Mouse (Mus musculus): ENCODE results near the gene Fkbp6.

Fkbp6 gene

DNA sequence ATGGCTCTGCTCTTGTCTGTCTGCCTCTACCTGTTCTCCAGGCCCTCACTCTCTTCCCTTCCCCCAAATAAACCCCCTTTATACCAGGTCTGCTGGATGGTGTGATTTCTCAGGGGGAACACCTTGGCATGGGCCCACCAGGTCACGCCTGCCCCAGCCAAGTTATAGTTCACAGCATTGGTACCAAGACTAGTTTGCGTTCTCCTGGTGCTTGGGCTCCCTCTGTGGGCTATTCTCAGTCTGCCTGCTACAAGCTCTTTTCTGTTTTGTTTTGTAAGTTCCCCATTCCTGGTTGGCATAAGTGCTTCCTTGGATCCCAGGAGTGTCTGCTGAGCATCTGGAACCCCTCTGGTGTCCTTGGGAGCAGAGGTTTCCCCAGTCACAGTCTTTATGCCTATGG lies 30.0 kb downstream of the Fkbp6 start:
- no peak for TF ChIP-seq GATA4 (IDR thresholded peaks at IDR 0.05; ENCODE audit: insufficient replicate concordance, low read length)

- no peak for TF ChIP-seq GATA4 (IDR thresholded peaks at IDR 0.05; ENCODE audit: insufficient replicate concordance, low read length)
Measured at GRCm38 (mm10) chr5:135316177-135316576, 33.7 kb downstream of the Fkbp6 start.

DNA sequence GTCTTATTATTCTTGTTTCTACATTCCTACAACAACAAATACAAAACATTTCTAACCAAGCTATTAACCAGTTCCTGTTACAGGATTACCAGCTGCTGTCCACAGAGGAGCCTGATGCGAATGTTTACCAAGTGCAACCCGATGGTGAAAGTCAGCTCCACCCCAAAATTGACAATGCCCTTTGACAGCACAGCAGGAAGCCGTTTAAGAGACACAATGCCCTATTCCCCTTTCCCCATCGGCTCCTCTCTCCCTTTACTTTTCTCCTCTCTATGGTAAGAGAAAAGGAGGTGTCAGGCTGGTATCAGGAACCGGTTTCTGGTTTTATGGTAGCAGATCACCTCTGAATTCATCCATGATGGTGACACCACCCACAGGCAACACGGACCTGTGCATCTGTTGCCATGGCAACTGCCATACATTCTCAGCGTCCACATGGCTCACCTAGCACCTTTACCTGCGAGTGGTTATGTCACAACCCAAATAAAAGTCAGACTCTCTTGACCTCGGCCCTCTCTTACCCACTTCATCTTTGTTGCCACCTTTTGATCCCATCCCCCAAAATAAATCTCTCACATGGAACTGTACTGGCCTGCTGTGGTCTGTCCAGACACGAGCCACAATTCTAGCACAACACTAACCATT lies 43.4 kb downstream of the Fkbp6 start:
- TF ChIP-seq GATA4 (IDR thresholded peaks at IDR 0.05; ENCODE audit: insufficient replicate concordance, low read length) = no peak

DNA sequence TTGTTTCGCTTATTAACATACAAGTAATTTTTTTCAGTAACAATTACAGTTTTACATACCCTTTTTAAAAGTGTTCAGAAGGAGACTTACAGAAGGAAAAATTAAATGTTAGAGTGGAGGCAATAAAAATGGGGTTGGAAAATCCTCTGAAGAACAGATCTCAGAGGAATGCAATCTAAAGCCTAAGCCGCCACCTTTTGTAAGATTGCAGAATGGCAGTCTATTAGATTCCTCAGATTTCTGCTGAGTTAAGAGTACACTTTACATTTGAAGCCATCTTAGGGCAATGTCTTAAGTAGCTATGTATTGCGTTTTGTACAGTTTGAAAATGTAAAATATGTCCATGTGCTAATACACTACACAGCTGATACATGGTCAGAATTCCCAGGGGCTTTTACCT lies 47.4 kb downstream of the Fkbp6 start:
- TF ChIP-seq GATA4 (IDR thresholded peaks at IDR 0.05; ENCODE audit: insufficient replicate concordance, low read length) = no peak

DNA sequence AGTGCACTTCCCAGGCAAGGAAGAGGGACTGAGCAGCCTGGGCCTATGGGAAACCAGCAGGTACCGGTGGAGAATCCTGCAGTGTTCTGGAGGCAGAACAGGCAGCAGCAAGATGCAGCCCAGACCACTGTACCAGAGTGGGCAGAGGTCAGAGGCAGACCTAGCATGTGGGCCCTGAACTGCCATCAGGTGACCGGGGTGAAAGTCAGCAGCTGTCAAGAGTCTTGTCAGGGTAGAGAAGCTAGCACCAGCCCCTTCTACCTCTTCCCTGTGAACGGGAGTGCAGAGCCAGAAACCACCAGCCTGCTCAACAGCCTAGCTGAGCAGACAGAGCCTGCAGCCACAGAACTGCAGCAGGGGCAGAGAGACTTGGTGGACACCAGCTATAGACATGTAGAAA lies 47.9 kb downstream of the Fkbp6 start:
- TF ChIP-seq GATA4 (IDR thresholded peaks at IDR 0.05; ENCODE audit: insufficient replicate concordance, low read length) = no peak

- no peak for TF ChIP-seq GATA4 (IDR thresholded peaks at IDR 0.05; ENCODE audit: insufficient replicate concordance, low read length)
Measured at GRCm38 (mm10) chr5:135292001-135292400, 57.8 kb downstream of the Fkbp6 start.

- TF ChIP-seq GATA4 (IDR thresholded peaks at IDR 0.05; ENCODE audit: insufficient replicate concordance, low read length) = no peak
Measured at GRCm38 (mm10) chr5:135291193-135291592, 58.7 kb downstream of the Fkbp6 start.

GRCm38 (mm10) chr5:135290703-135291102 lies 59.1 kb downstream of the Fkbp6 start:
- no peak for TF ChIP-seq GATA4 (IDR thresholded peaks at IDR 0.05; ENCODE audit: insufficient replicate concordance, low read length)

DNA sequence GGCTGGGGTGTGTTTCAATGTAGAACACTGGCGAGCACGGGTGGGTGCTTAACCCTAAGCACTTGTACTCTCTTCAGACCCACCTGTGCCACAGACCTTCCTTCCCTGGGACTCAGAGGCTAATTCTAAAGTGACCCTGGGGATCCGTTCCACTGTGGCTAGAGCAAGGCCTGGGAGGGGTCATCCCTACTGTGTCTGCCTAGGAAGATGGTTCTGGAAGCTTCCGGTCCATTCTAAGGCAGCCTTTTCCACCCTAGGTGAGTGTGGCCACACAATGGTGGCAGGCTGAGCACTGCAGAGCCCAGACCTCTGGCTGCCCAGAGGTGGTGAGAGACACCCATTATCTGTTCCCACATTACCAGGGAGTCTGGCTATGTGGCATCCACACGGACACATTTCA lies 62.9 kb downstream of the Fkbp6 start:
- no peak for TF ChIP-seq GATA4 (IDR thresholded peaks at IDR 0.05; ENCODE audit: insufficient replicate concordance, low read length)

- TF ChIP-seq GATA4 (IDR thresholded peaks at IDR 0.05; ENCODE audit: insufficient replicate concordance, low read length) = no peak
Measured at GRCm38 (mm10) chr5:135286185-135286584, 63.7 kb downstream of the Fkbp6 start.

DNA sequence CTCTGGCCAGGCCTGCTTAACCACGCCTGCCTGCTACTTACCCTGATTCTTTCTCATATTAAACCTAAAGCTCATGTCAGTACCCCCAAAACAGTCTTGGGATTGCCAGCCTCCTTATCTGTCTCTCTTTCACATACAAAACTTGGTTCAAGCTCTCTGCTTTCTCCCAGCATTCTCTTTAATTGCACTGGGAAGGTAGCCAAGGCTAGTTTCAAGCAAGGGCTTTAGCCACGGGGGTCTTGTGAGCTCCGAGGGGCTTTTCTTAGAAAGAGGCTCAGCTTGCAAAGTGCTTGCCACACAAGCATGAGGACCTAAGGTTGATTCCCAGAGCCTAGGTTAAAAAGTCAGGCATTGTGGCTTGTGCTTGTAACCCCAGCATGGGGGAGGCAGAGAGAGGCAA lies 64.6 kb downstream of the Fkbp6 start:
- TF ChIP-seq GATA4 (IDR thresholded peaks at IDR 0.05; ENCODE audit: insufficient replicate concordance, low read length) = no peak

DNA sequence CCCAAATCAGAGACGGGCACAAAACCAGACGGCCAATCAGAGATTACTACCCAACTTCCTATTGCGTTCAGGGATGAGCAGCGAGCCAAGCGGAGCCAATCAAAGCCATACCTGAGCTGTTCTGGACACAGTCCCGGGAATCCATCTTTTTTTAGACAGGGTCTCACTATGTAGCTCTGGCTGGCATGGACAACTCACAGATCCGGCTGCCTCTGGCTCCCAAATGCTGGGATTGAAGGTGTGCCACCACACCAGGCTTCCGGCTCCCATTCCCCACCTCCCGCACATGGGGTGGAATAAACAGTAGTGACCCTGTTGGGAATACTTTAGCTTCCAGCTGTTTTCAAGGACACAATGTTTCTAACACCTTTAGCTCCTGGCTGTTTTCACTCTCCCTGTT lies 69.6 kb downstream of the Fkbp6 start:
- no peak for TF ChIP-seq GATA4 (IDR thresholded peaks at IDR 0.05; ENCODE audit: insufficient replicate concordance, low read length)

DNA sequence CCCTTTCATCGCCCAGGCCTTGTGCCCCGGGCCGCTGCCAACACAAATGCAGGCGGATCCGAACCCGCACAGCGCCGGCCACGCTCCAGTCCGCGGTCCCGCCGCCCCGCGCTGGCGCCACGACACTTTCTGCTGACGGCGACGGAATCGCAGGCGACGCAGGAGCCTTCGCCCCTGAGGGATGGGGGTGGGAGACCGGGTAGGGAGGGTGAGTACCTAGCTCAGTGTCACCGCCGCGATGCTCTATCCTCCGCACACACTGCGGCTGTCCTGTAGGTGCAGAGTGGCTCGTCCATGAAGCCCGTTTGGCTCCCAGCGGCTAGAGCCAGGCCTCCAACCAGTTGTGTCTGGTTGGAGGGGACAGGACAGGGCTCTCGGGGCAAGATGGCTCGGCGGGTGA lies 73.2 kb downstream of the Fkbp6 start:
- TF ChIP-seq GATA4 (IDR thresholded peaks at IDR 0.05; ENCODE audit: insufficient replicate concordance, low read length) = no peak

DNA sequence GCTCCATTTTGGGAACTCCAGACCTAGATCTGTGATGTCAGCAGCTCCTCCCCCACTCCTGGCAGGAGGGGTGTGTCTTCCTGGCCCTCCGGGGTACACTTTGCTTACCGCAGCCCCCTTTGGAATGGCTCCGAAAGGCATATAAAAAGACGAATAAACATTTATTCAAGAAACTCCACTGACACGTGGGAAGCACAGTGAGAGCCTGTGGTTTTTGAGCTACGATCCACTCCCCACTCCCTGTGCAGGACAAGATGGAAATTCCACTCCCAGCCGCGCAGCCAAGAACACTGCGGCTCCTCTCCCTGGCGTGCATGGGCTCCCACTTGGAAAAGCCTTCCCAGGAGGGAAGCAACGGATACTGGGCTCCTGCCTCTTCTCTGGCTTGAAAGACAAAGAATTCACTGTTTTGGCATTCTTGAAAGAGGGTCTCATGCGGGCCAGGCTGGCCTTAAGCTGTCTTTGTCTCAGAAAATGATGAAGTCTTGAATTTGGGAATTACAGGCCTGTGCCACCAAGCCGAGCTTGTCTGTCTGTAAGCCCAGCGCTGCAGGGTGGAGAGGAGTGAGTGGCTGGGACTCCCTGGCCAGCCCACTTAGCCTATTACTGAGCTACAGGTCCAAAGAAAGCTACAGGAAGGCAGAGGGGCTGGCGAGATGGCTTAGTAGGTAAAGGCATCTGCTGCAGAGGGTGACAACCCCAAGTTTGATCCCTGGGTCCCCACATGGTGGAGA lies 75.0 kb downstream of the Fkbp6 start:
- no peak for TF ChIP-seq GATA4 (IDR thresholded peaks at IDR 0.05; ENCODE audit: insufficient replicate concordance, low read length)

GRCm38 (mm10) chr5:135271563-135272165 lies 78.2 kb downstream of the Fkbp6 start:
- TF ChIP-seq GATA4 (IDR thresholded peaks at IDR 0.05; ENCODE audit: insufficient replicate concordance, low read length) = no peak

DNA sequence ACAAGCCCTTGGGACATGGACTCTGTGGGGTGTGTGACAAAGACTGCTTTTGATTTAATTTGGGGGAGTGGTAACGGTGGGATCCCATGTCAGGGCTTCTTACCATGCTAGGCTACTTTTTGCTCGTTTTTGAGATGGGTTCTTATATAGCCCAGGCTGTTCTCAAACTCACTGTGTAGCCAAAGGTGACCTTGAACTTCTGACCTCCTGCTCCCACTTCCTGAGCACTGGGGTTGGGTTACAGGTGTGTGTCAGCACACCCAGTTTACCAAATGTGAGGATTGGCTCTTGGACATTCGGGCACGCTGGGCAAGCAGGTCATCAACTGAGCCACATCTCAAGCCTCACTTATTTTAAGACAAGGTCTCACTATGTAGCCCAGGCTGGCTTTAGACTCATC lies 79.5 kb downstream of the Fkbp6 start:
- no peak for TF ChIP-seq GATA4 (IDR thresholded peaks at IDR 0.05; ENCODE audit: insufficient replicate concordance, low read length)

All from liver, adult (tissue).